Mouse (Mus musculus): ENCODE measurements around the gene Catsperd.
"Not testable (repeated sequence)": the region's sequence is repeated elsewhere in the genome, so short reads cannot be mapped to it uniquely, and the experiment has no call there.

Gene Catsperd

GRCm38 (mm10) chr17:56627530-56628277 is at the start of gene Catsperd:
Catsperd (plus strand) TSS chr17:56628143.
- DNase-seq (ENCODE audit: low spot score) = no peak

GRCm38 (mm10) chr17:56583071-56583470 is 44.9 kb upstream of the Catsperd start:
- DNase-seq (ENCODE audit: low spot score) = no peak

GRCm38 (mm10) chr17:56583611-56584256 is 44.2 kb upstream of the Catsperd start:
- peak; percentile 27 for DNase-seq (ENCODE audit: low spot score)

GRCm38 (mm10) chr17:56584257-56585130 is 43.4 kb upstream of the Catsperd start, which contains the start of the genes Safb2 and Safb:
Safb2 (minus strand) TSS chr17:56584585.
Safb (plus strand) TSS chr17:56584825.
- peak; percentile 98 for DNase-seq (ENCODE audit: low spot score)

GRCm38 (mm10) chr17:56585171-56585821 is 42.6 kb upstream of the Catsperd start:
- peak; percentile 30 for DNase-seq (ENCODE audit: low spot score)

- DNase-seq (ENCODE audit: low spot score) = no peak
Observed at GRCm38 (mm10) chr17:56587773-56588172, 40.2 kb upstream of the Catsperd start.

- no peak for DNase-seq (ENCODE audit: low spot score)
Observed at GRCm38 (mm10) chr17:56588921-56589320, 39.0 kb upstream of the Catsperd start.

- no peak for DNase-seq (ENCODE audit: low spot score)
Observed at GRCm38 (mm10) chr17:56592553-56592952, 35.4 kb upstream of the Catsperd start.

- DNase-seq (ENCODE audit: low spot score) = no peak
Observed at GRCm38 (mm10) chr17:56593527-56594271, 34.2 kb upstream of the Catsperd start.

- no peak for DNase-seq (ENCODE audit: low spot score)
Observed at GRCm38 (mm10) chr17:56603186-56604069, 24.5 kb upstream of the Catsperd start.

GRCm38 (mm10) chr17:56604070-56604380 is 23.9 kb upstream of the Catsperd start:
- no peak for DNase-seq (ENCODE audit: low spot score)

GRCm38 (mm10) chr17:56604422-56604821 is 23.5 kb upstream of the Catsperd start:
- DNase-seq (ENCODE audit: low spot score) = no peak

GRCm38 (mm10) chr17:56605431-56605830 is 22.5 kb upstream of the Catsperd start:
- no peak for DNase-seq (ENCODE audit: low spot score)

GRCm38 (mm10) chr17:56607521-56608062 is 20.4 kb upstream of the Catsperd start:
- DNase-seq (ENCODE audit: low spot score) = no peak

GRCm38 (mm10) chr17:56608699-56609098 is 19.2 kb upstream of the Catsperd start:
- no peak for DNase-seq (ENCODE audit: low spot score)

- DNase-seq (ENCODE audit: low spot score) = peak; percentile 91
Observed at GRCm38 (mm10) chr17:56609452-56610171, 18.3 kb upstream of the Catsperd start, which contains the start of gene 2410015M20Rik. 2410015M20Rik (minus strand) TSS chr17:56609771.

- no peak for DNase-seq (ENCODE audit: low spot score)
Observed at GRCm38 (mm10) chr17:56611323-56611722, 16.6 kb upstream of the Catsperd start.

GRCm38 (mm10) chr17:56611861-56612564 is 15.9 kb upstream of the Catsperd start:
- peak; percentile 52 for DNase-seq (ENCODE audit: low spot score)

GRCm38 (mm10) chr17:56612565-56612939 is 15.4 kb upstream of the Catsperd start:
- DNase-seq (ENCODE audit: low spot score) = not testable (repeated sequence)
